Mouse (Mus musculus) cerebellum, adult 9-10 months (tissue): ENCODE measurements around the gene Pxt1.
"Not testable (repeated sequence)": the region's sequence is repeated elsewhere in the genome, so short reads cannot be mapped to it uniquely, and the experiment has no call there.

Experiments used
- DNase-seq: peaks from one replicate; pipeline ENCODE4 v3.0.0; 2022

The Pxt1 gene

DNA sequence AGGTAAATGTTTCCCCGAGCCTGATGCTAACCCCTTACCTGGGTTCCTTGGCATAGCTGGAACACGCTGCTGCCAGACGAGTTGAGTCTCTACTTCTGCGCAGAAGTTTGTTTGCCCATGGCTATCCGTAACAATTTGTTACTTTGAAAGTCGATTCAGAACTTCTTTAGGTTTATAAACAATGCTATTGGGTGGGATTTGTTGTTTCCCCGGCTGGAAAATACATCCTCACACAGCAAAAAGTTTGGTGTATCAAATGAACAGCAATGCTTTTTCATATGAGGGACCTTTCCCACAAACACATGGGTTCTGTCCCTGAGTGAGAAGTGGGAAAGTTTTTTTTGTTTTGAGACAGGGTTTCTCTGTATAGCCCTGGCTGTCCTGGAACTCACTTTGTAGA is at the start of gene Pxt1:
TSS of gene Pxt1 (minus strand) at position 101 of the 400 bp plus-strand sequence.
- no peak for DNase-seq

- DNase-seq, result not testable (repeated sequence)
Observed at GRCm38 (mm10) chr17:28993004-28993403, 49.4 kb upstream of the Pxt1 start.

DNA sequence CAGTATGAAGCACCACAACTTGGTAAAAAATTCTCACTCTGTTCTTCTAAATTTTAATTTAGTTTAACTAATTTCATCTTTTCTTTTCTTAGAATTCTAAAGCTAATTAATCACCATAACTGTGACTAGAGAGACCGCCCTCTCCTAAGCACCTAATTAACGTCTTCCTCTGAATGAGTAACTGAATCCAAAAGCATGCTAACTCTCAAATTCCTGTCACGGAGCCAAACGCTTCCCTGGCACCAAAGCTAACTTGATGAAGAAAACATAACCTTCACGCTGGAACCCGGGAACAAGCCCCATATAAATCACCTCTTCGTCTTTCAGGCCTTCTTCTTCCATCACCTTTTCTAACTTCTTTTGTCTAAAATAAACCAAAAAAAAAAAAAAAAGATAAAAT is 48.5 kb upstream of the Pxt1 start:
- no peak for DNase-seq

DNA sequence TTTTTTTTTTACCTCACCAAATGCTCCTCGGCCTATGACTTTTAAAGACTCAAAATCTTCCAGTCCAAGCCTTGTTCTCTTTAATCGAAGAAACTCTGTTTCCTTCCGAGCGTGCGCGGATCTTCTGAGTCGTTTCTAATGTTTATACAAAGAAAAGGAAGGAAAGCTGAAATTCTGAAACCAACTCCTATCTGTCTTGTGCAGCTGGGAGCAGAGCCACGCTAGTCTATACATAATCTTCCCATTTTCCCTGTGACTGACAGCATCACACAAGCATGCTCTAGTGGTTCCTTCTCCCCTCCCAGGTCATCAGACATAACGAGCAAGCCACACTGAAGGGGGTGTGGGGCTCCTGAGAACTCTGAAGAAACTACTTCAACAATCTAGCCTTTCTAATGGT is 47.6 kb upstream of the Pxt1 start:
- no peak for DNase-seq

DNA sequence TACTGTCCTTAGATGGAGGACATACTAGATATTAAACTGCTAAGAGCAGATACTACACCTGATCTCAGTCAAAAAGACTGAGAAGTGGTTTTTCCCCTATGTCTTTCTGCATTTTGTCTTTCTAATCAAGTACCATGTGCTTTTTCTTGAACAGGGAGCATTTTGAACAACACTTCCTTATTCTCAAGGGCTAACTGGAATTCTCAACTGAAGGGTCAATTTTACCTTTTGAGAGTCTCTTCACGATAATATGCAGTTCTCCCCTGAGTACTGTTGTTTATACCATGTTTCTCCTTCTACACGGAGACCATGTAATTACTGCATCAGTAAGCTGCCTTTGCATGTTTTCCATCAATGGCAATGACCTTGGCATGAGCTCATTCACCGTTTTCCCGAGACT is 46.4 kb upstream of the Pxt1 start:
- no peak for DNase-seq

- no peak for DNase-seq
Observed at GRCm38 (mm10) chr17:28988996-28989395, 45.4 kb upstream of the Pxt1 start.

DNA sequence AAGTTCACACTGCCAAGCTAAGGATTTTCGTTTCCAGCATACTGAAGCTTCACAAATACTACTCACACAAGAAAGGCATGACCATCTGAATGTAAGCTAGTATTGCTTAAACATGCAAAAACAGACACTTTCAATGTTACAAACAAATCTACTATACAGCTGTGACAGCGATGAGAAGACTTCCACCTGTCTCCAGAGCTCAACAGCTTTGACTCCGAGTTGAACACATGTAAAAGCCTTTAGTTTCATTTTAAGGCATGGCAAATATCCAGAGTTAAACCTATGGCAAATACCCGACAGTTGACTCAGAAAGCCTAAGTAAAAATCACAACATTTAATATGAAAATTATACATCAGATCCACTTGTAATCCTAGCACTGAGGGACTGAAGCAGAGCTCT is 44.7 kb upstream of the Pxt1 start:
- no peak for DNase-seq

DNA sequence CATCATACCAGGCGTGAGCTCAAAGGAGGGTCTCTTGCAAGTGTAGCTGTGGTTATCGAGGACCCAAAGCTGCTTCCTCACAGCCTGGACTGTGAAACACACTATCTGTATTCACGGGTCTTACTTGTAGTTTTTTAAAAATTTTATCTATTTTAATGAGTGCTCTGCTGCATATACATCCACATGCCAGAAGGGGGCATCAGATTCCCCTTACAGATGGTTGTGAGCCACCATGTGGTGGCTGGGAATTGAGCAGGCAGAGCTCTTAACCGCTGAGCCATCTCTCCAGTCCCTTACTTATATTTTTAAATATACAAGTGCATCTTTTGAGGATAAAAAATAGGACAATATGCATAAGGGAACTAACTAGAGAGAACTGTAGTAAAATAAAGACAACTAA is 44.1 kb upstream of the Pxt1 start:
- peak; percentile 43 for DNase-seq

- DNase-seq, result no peak
Observed at GRCm38 (mm10) chr17:28986833-28987232, 43.2 kb upstream of the Pxt1 start.

GRCm38 (mm10) chr17:28984724-28985420 is 41.2 kb upstream of the Pxt1 start:
- no peak for DNase-seq

DNA sequence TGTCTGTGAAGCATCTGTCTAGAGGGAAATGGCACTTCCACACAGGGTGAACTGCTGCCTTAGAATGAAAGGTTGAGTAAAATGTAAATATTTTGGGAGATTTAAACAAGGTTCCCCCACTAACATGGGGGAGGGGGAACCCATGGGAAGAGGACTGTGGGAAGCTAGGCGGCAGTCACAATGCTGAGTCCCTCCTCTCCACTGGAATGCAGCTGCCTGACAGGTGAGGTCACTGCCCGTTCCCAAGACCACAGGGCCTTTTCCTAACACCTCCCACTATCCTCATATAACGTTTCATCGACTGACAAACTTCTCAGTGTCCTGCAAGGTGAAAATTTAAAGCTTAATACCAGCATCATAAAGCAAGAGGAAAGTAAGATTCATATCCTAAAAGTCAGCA is 39.0 kb upstream of the Pxt1 start:
- DNase-seq, result no peak

DNA sequence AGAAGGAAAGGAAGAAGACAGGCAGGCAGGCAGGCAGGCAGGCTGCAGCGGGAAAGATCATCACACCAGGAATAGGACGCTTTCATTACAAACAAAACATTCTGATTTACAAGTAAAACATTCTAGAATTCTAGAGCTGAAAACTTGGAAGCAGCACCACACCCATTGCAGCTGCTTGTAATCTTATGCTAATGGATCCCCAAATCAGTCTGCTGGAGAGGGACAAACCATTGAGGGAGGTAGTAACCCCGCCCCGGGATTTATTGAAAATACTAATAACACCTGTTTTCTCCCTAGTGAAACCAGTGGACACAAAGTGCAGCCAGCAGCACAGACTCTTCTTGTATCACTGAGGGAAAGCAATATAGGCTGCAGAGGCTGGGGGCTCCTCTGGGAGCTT is 37.4 kb upstream of the Pxt1 start:
- no peak for DNase-seq

- no peak for DNase-seq
Observed at GRCm38 (mm10) chr17:28979091-28979490, 35.5 kb upstream of the Pxt1 start.

DNA sequence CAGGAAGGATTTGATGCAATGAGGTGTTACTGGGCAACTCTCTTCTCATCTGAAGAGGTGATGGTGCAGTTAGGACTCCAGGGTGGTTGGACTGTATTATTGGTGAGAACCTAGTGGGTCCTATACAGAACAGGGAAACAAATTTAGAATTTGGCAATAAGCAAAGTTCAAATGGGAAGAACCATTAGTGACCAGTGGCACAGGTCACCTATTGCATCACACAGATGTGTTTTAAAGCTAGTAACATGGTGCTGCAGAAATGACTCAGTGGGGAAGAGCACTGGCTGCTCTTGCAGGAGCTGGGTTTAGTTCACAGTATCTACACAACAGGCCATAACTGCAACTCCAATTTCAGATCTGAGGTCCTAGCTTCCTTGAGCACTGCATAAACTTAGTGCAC is 26.5 kb upstream of the Pxt1 start:
- DNase-seq, result no peak

GRCm38 (mm10) chr17:28967021-28967610 is 23.5 kb upstream of the Pxt1 start:
- DNase-seq, result no peak

GRCm38 (mm10) chr17:28961596-28961995 is 18.0 kb upstream of the Pxt1 start:
- no peak for DNase-seq

DNA sequence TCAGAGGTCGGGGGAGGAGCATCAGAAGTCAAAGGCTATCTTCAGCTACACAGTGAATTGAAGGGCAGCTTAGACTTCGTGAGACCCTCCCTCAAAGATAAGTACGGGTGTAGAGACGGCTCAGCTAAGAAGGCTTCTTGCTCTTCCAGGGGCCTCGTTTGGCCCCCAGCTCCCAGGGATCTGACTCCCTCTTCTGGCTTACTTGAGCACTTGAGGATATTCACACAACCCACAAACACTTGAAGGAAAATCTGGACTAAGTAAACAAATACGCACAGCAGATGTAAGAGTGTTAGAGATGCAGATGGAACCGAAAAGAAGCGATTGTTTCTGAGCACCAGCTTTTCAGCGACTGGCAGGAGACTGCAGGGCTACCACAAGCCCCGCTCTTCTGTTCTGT is 17.0 kb upstream of the Pxt1 start:
- DNase-seq, result no peak

- no peak for DNase-seq
Observed at GRCm38 (mm10) chr17:28954416-28954815, 10.8 kb upstream of the Pxt1 start.

DNA sequence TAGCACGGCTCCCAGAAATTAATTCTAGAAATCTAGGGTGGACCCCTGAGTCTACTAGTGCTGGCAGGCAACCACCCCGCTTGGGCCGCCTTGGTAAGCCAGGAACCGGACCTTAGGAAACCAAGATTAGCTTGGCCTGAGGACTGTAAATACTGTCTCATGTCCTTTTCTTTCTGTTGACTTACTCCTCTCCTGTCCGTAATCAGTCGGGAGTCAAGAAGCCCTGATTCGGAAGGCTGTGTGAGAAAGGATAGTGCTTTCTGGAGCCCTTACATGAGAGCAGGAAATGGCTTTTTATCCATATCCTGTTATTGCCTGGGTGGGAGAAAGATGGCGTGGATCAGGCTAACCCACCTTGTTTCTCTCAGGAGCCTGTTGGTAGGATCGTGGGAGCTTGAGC is 9.6 kb upstream of the Pxt1 start:
- no peak for DNase-seq

- DNase-seq, result peak; percentile 95
Observed at GRCm38 (mm10) chr17:28951831-28952799, 8.5 kb upstream of the Pxt1 start, which contains the start of gene Kctd20. Gene Kctd20, plus strand, starts transcription at chr17:28951950.

DNA sequence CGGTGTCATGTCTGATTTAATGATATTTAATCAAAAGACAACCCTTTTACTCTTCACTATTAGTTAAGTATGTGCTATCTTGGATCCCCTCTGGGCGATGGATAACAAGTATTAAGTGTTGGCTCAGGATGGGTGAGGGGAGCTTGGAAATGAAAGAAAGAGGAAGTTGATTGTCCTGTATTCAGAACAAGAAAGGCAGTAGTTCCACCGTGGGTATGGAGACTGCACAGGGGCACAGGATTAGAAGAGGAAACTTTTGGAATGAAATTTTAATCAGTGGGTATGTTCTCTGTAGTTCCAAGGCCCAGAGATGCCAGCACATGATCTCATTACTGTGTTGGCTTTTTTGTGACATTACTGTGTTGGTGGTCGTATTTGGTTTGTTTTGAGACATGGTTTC is 7.1 kb upstream of the Pxt1 start:
- DNase-seq, result no peak

GRCm38 (mm10) chr17:28948661-28949060 is 5.0 kb upstream of the Pxt1 start:
- no peak for DNase-seq
